8 mouse cellular contexts compared by ENCODE assay signal in the genomic region with DNA sequence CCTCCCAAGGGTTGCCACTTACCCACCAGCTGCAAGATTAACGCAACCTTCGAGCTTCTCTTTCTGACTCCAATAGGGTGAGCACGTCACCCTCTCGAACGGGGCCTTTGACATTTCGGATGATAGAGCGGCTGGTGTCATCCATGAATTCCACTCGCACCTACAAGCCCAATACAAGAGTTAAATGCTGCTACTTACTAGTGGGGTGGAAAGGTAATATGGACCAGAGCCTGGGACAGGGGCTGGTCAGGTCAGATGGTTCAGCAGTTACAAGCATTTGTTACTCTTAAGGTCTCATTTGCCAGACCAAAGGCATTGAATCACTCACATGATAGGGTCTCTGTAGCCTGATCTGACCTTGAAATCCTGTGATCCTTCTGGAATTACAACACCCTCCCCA. TPM values are rescaled to one million over a fixed set of nuclear protein-coding genes. Genes with fewer than 3 reads are reported as not detected.
A peak's percentile ranks its signal among the peaks of the same experiment; 100 is the strongest.
DNase-seq lines count a peak whose midpoint lies in the region; ATAC-seq and TF ChIP-seq lines count a peak whose summit lies in the region.
"Not testable (repeated sequence)": the region's sequence is repeated elsewhere in the genome, so short reads cannot be mapped to it uniquely, and the experiment has no call there.

No protein-coding gene starts in this region.

- H3K9me3 ChIP-seq in ES-Bruce4 (replicated peaks; ENCODE audit: control insufficient read depth, insufficient read depth, low read length, poor library complexity, severe bottlenecking); embryonic facial prominence, embryonic 12.5 days; forebrain, postnatal 0 days (ENCODE audit: low read length); hindbrain, embryonic 11.5 days (ENCODE audit: control insufficient read depth, low read length); kidney, embryonic 16.5 days (ENCODE audit: low read length); liver, embryonic 13.5 days (replicated peaks); midbrain, embryonic 11.5 days (ENCODE audit: control insufficient read depth, low read length): not testable (repeated sequence)

- peak overlapping the region; percentile 90 for H3K9ac ChIP-seq in ES-Bruce4 (ENCODE audit: low read depth, poor library complexity, severe bottlenecking)
- H3K9ac ChIP-seq in embryonic facial prominence, embryonic 12.5 days: peak overlapping the region; percentile 88
- peak overlapping the region; percentile 87 for H3K9ac ChIP-seq in forebrain, postnatal 0 days
- H3K9ac ChIP-seq in hindbrain, embryonic 11.5 days (ENCODE audit: low read depth, low read length): peak overlapping the region; percentile 84
- H3K9ac ChIP-seq in kidney, embryonic 16.5 days (replicated peaks; ENCODE audit: low read length): peak overlapping the region; percentile 90
- H3K9ac ChIP-seq in liver, embryonic 13.5 days: peak overlapping the region; percentile 89
- H3K9ac ChIP-seq in midbrain, embryonic 11.5 days (ENCODE audit: low read length): peak overlapping the region; percentile 86

- H3K4me3 ChIP-seq in ES-Bruce4 (ENCODE audit: low read depth, low read length): peak overlapping the region; percentile 78
- H3K4me3 ChIP-seq in embryonic facial prominence, embryonic 12.5 days: peak overlapping the region; percentile 80
- H3K4me3 ChIP-seq in forebrain, postnatal 0 days (ENCODE audit: low read depth, low read length): peak overlapping the region; percentile 82
- H3K4me3 ChIP-seq in hindbrain, embryonic 11.5 days (ENCODE audit: low read depth, low read length): peak overlapping the region; percentile 80
- H3K4me3 ChIP-seq in kidney, embryonic 16.5 days (ENCODE audit: low read length): peak overlapping the region; percentile 88
- peak overlapping the region; percentile 86 for H3K4me3 ChIP-seq in liver, embryonic 13.5 days (replicated peaks)
- peak overlapping the region; percentile 79 for H3K4me3 ChIP-seq in midbrain, embryonic 11.5 days (ENCODE audit: low read depth, low read length)
- 0 out of 2 replicates have a peak overlapping the region, but pooled peaks have one; percentile 72 for H3K4me3 ChIP-seq in olfactory bulb, adult 2 months (ENCODE audit: insufficient read depth, low read depth, low read length)

- not testable (repeated sequence) for TF ChIP-seq POLR2A in ES-Bruce4 (IDR thresholded peaks at IDR 0.05; ENCODE audit: insufficient read depth, low read length); olfactory bulb, adult 2 months (IDR thresholded peaks at IDR 0.05; ENCODE audit: insufficient read depth, low read depth, low read length)

- peaks cover 59% of the 10 kb centered on the region for H3K36me3 ChIP-seq in ES-Bruce4 (ENCODE audit: control insufficient read depth, insufficient read depth, low read length, poor library complexity, severe bottlenecking)
- H3K36me3 ChIP-seq in embryonic facial prominence, embryonic 12.5 days: peaks cover 60% of the 10 kb centered on the region
- peaks cover 37% of the 10 kb centered on the region for H3K36me3 ChIP-seq in forebrain, postnatal 0 days (ENCODE audit: insufficient read depth)
- H3K36me3 ChIP-seq in hindbrain, embryonic 11.5 days (ENCODE audit: control insufficient read depth, insufficient read depth, low read length): not testable (repeated sequence)
- peaks cover 44% of the 10 kb centered on the region for H3K36me3 ChIP-seq in kidney, embryonic 16.5 days (ENCODE audit: insufficient read depth, low read length)
- H3K36me3 ChIP-seq in liver, embryonic 13.5 days: peaks cover 57% of the 10 kb centered on the region
- H3K36me3 ChIP-seq in midbrain, embryonic 11.5 days (ENCODE audit: control insufficient read depth, insufficient read depth, low read length): peaks cover 28% of the 10 kb centered on the region; the same call in 1 of the 2 replicates

- peak overlapping the region; percentile 95 for H3K4me2 ChIP-seq in embryonic facial prominence, embryonic 12.5 days (replicated peaks)
- H3K4me2 ChIP-seq in forebrain, postnatal 0 days (ENCODE audit: low read depth): peak overlapping the region; percentile 66
- H3K4me2 ChIP-seq in hindbrain, embryonic 11.5 days (replicated peaks; ENCODE audit: low read depth, low read length): peak overlapping the region; percentile 96
- H3K4me2 ChIP-seq in kidney, embryonic 16.5 days (replicated peaks; ENCODE audit: low read depth, low read length): peak overlapping the region; percentile 89
- H3K4me2 ChIP-seq in liver, embryonic 13.5 days: peak overlapping the region; percentile 82
- H3K4me2 ChIP-seq in midbrain, embryonic 11.5 days: peak overlapping the region; percentile 62

- not testable (repeated sequence) for TF ChIP-seq EP300 in ES-Bruce4 (IDR thresholded peaks at IDR 0.05; ENCODE audit: insufficient read depth, low read depth, low read length)

- ATAC-seq in embryonic facial prominence, embryonic 12.5 days (ENCODE audit: insufficient number of reproducible peaks, insufficient read depth, low FRiP score, low TSS enrichment); forebrain, postnatal 0 days; hindbrain, embryonic 11.5 days (ENCODE audit: low FRiP score); kidney, embryonic 16.5 days (ENCODE audit: low FRiP score, low TSS enrichment); liver, embryonic 13.5 days (ENCODE audit: low read depth); midbrain, embryonic 11.5 days (ENCODE audit: low FRiP score): not testable (repeated sequence)

- WGBS in embryonic facial prominence, embryonic 12.5 days: 84% methylated on average over 8 of the region's 8 CpGs
- 80% methylated on average over 8 of the region's 8 CpGs for WGBS in forebrain, postnatal 0 days
- 85% methylated on average over 8 of the region's 8 CpGs for WGBS in hindbrain, embryonic 11.5 days
- WGBS in kidney, embryonic 16.5 days: 74% methylated on average over 8 of the region's 8 CpGs
- WGBS in liver, embryonic 13.5 days (ENCODE audit: insufficient replicate concordance): 45% methylated on average over 8 of the region's 8 CpGs
- 86% methylated on average over 8 of the region's 8 CpGs for WGBS in midbrain, embryonic 11.5 days
- WGBS in olfactory bulb, adult 2 months: 69% methylated on average over 8 of the region's 8 CpGs

- not testable (repeated sequence) for H3K27me3 ChIP-seq in ES-Bruce4 (ENCODE audit: control insufficient read depth, insufficient read depth, low read length, poor library complexity, severe bottlenecking); embryonic facial prominence, embryonic 12.5 days; forebrain, postnatal 0 days (ENCODE audit: insufficient read depth, low read length); hindbrain, embryonic 11.5 days (ENCODE audit: control insufficient read depth, insufficient read depth, low read length); kidney, embryonic 16.5 days (ENCODE audit: insufficient read depth, low read length); liver, embryonic 13.5 days; midbrain, embryonic 11.5 days (ENCODE audit: control insufficient read depth, insufficient read depth, low read length)

- not testable (repeated sequence) for H3K4me1 ChIP-seq in ES-Bruce4 (ENCODE audit: control insufficient read depth, insufficient read depth, low read length); hindbrain, embryonic 11.5 days (replicated peaks; ENCODE audit: control insufficient read depth, insufficient read depth, low read length)
- peaks cover 27% of the 10 kb centered on the region for H3K4me1 ChIP-seq in embryonic facial prominence, embryonic 12.5 days
- H3K4me1 ChIP-seq in forebrain, postnatal 0 days (ENCODE audit: insufficient read depth): peaks cover 13% of the 10 kb centered on the region
- H3K4me1 ChIP-seq in kidney, embryonic 16.5 days (ENCODE audit: insufficient read depth, low read length): peaks cover 35% of the 10 kb centered on the region
- H3K4me1 ChIP-seq in liver, embryonic 13.5 days (replicated peaks): peaks cover 83% of the 10 kb centered on the region
- peaks cover 19% of the 10 kb centered on the region for H3K4me1 ChIP-seq in midbrain, embryonic 11.5 days (ENCODE audit: control insufficient read depth, insufficient read depth, low read length)
- peaks cover 12% of the 10 kb centered on the region for H3K4me1 ChIP-seq in olfactory bulb, adult 2 months (ENCODE audit: control insufficient read depth, insufficient read depth, low read length)

- TF ChIP-seq CTCF in ES-Bruce4 (IDR thresholded peaks at IDR 0.05; ENCODE audit: low read depth, low read length); forebrain, postnatal 0 days (IDR thresholded peaks at IDR 0.05; ENCODE audit: low read depth); olfactory bulb, adult 2 months (IDR thresholded peaks at IDR 0.05; ENCODE audit: insufficient read depth, low read depth, low read length): not testable (repeated sequence)

- DNase-seq in forebrain, postnatal 0 days; hindbrain, embryonic 11.5 days (ENCODE audit: low spot score); liver, embryonic 13.5 days; midbrain, embryonic 11.5 days (ENCODE audit: low spot score, missing footprints): not testable (repeated sequence)

- peak overlapping the region; percentile 21 for H3K27ac ChIP-seq in ES-Bruce4 (ENCODE audit: insufficient read depth, low read length)
- peak overlapping the region; percentile 57; the same call in 1 of the 2 replicates for H3K27ac ChIP-seq in embryonic facial prominence, embryonic 12.5 days
- H3K27ac ChIP-seq in forebrain, postnatal 0 days (ENCODE audit: low read depth, low read length); hindbrain, embryonic 11.5 days (ENCODE audit: low read depth, low read length); midbrain, embryonic 11.5 days (ENCODE audit: low read depth, low read length); olfactory bulb, adult 2 months (ENCODE audit: insufficient read depth, low read depth, low read length): not testable (repeated sequence)
- peak overlapping the region; percentile 31; the same call in 1 of the 2 replicates for H3K27ac ChIP-seq in kidney, embryonic 16.5 days (ENCODE audit: low read length)
- peak overlapping the region; percentile 74 for H3K27ac ChIP-seq in liver, embryonic 13.5 days

RNA-seq across cellular contexts. Expression of gene Rps28, which starts 1.2 kb away (rescaled TPM):
- 3,700 and 3,844 TPM in 2 replicates for polyA plus RNA-seq in ES-Bruce4 (2011; ENCODE audit: insufficient read depth, insufficient read length, low read depth, missing spikeins)
- 875 and 894 TPM in 2 replicates for polyA plus RNA-seq in embryonic facial prominence, embryonic 12.5 days (2016; fragmentation: Nextera tagmentation; extraction: Ambion mirVana)
- total RNA-seq in forebrain, postnatal 0 days (2014; rRNA removed): 589 and 1,055 TPM in 2 replicates
- polyA plus RNA-seq in forebrain, postnatal 0 days (2015; fragmentation: Nextera tagmentation; extraction: Ambion mirVana): 603 and 823 TPM in 2 replicates
- polyA plus RNA-seq in hindbrain, embryonic 11.5 days (2014; fragmentation: Nextera tagmentation; extraction: Ambion mirVana): 706 and 742 TPM in 2 replicates
- 796 and 818 TPM in 2 replicates for polyA plus RNA-seq in kidney, embryonic 16.5 days (2015; fragmentation: Nextera tagmentation; extraction: Ambion mirVana)
- polyA plus RNA-seq in liver, embryonic 13.5 days (2015; fragmentation: Nextera tagmentation; extraction: Ambion mirVana): 614 and 696 TPM in 2 replicates
- polyA plus RNA-seq in midbrain, embryonic 11.5 days (2014; fragmentation: Nextera tagmentation; extraction: Ambion mirVana): 748 and 845 TPM in 2 replicates
- not detected in 2 replicates for polyA plus RNA-seq in olfactory bulb, adult 2 months (2012; ENCODE audit: insufficient read depth, insufficient read length, low replicate concordance, missing spikeins)

RNA-seq across cellular contexts. Expression of gene Ndufa7, which starts 1.2 kb away (rescaled TPM):
- polyA plus RNA-seq in ES-Bruce4 (2011; ENCODE audit: insufficient read depth, insufficient read length, low read depth, missing spikeins): 406 and 464 TPM in 2 replicates
- 421 and 479 TPM in 2 replicates for polyA plus RNA-seq in embryonic facial prominence, embryonic 12.5 days (2016; fragmentation: Nextera tagmentation; extraction: Ambion mirVana)
- 258 and 291 TPM in 2 replicates for total RNA-seq in forebrain, postnatal 0 days (2014; rRNA removed)
- polyA plus RNA-seq in forebrain, postnatal 0 days (2015; fragmentation: Nextera tagmentation; extraction: Ambion mirVana): 529 and 626 TPM in 2 replicates
- 445 and 467 TPM in 2 replicates for polyA plus RNA-seq in hindbrain, embryonic 11.5 days (2014; fragmentation: Nextera tagmentation; extraction: Ambion mirVana)
- polyA plus RNA-seq in kidney, embryonic 16.5 days (2015; fragmentation: Nextera tagmentation; extraction: Ambion mirVana): 480 and 498 TPM in 2 replicates
- polyA plus RNA-seq in liver, embryonic 13.5 days (2015; fragmentation: Nextera tagmentation; extraction: Ambion mirVana): 250 and 284 TPM in 2 replicates
- polyA plus RNA-seq in midbrain, embryonic 11.5 days (2014; fragmentation: Nextera tagmentation; extraction: Ambion mirVana): 408 and 456 TPM in 2 replicates
- polyA plus RNA-seq in olfactory bulb, adult 2 months (2012; ENCODE audit: insufficient read depth, insufficient read length, low replicate concordance, missing spikeins): 751 TPM in 1 of 2 replicates, not detected in the other

RNA-seq across cellular contexts. Expression of gene Kank3, which starts 12.9 kb away (rescaled TPM):
- polyA plus RNA-seq in ES-Bruce4 (2011; ENCODE audit: insufficient read depth, insufficient read length, low read depth, missing spikeins): 40.0 and 44.7 TPM in 2 replicates
- polyA plus RNA-seq in embryonic facial prominence, embryonic 12.5 days (2016; fragmentation: Nextera tagmentation; extraction: Ambion mirVana): 32.4 and 35.4 TPM in 2 replicates
- total RNA-seq in forebrain, postnatal 0 days (2014; rRNA removed): 36.5 and 42.7 TPM in 2 replicates
- polyA plus RNA-seq in forebrain, postnatal 0 days (2015; fragmentation: Nextera tagmentation; extraction: Ambion mirVana): 35.8 and 43.4 TPM in 2 replicates
- 22.7 and 30.1 TPM in 2 replicates for polyA plus RNA-seq in hindbrain, embryonic 11.5 days (2014; fragmentation: Nextera tagmentation; extraction: Ambion mirVana)
- 65.0 and 73.5 TPM in 2 replicates for polyA plus RNA-seq in kidney, embryonic 16.5 days (2015; fragmentation: Nextera tagmentation; extraction: Ambion mirVana)
- polyA plus RNA-seq in liver, embryonic 13.5 days (2015; fragmentation: Nextera tagmentation; extraction: Ambion mirVana): 8.1 and 8.9 TPM in 2 replicates
- 18.3 and 23.9 TPM in 2 replicates for polyA plus RNA-seq in midbrain, embryonic 11.5 days (2014; fragmentation: Nextera tagmentation; extraction: Ambion mirVana)
- not detected in 2 replicates for polyA plus RNA-seq in olfactory bulb, adult 2 months (2012; ENCODE audit: insufficient read depth, insufficient read length, low replicate concordance, missing spikeins)

RNA-seq across cellular contexts. Expression of gene Cd320, which starts 19.7 kb away (rescaled TPM):
- 30.6 and 35.7 TPM in 2 replicates for polyA plus RNA-seq in ES-Bruce4 (2011; ENCODE audit: insufficient read depth, insufficient read length, low read depth, missing spikeins)
- polyA plus RNA-seq in embryonic facial prominence, embryonic 12.5 days (2016; fragmentation: Nextera tagmentation; extraction: Ambion mirVana): 70.4 and 74.3 TPM in 2 replicates
- total RNA-seq in forebrain, postnatal 0 days (2014; rRNA removed): 17.2 and 27.5 TPM in 2 replicates
- polyA plus RNA-seq in forebrain, postnatal 0 days (2015; fragmentation: Nextera tagmentation; extraction: Ambion mirVana): 50.3 and 53.6 TPM in 2 replicates
- polyA plus RNA-seq in hindbrain, embryonic 11.5 days (2014; fragmentation: Nextera tagmentation; extraction: Ambion mirVana): 73.7 and 76.1 TPM in 2 replicates
- 120 and 122 TPM in 2 replicates for polyA plus RNA-seq in kidney, embryonic 16.5 days (2015; fragmentation: Nextera tagmentation; extraction: Ambion mirVana)
- polyA plus RNA-seq in liver, embryonic 13.5 days (2015; fragmentation: Nextera tagmentation; extraction: Ambion mirVana): 19.9 and 22.0 TPM in 2 replicates
- 67.5 and 70.5 TPM in 2 replicates for polyA plus RNA-seq in midbrain, embryonic 11.5 days (2014; fragmentation: Nextera tagmentation; extraction: Ambion mirVana)
- not detected in 2 replicates for polyA plus RNA-seq in olfactory bulb, adult 2 months (2012; ENCODE audit: insufficient read depth, insufficient read length, low replicate concordance, missing spikeins)

RNA-seq across cellular contexts. Expression of gene Angptl4, which starts 41.5 kb away (rescaled TPM):
- 3.6 and 3.9 TPM in 2 replicates for polyA plus RNA-seq in ES-Bruce4 (2011; ENCODE audit: insufficient read depth, insufficient read length, low read depth, missing spikeins)
- 44.2 and 45.6 TPM in 2 replicates for polyA plus RNA-seq in embryonic facial prominence, embryonic 12.5 days (2016; fragmentation: Nextera tagmentation; extraction: Ambion mirVana)
- 13.2 and 17.2 TPM in 2 replicates for total RNA-seq in forebrain, postnatal 0 days (2014; rRNA removed)
- polyA plus RNA-seq in forebrain, postnatal 0 days (2015; fragmentation: Nextera tagmentation; extraction: Ambion mirVana): 24.4 and 25.2 TPM in 2 replicates
- polyA plus RNA-seq in hindbrain, embryonic 11.5 days (2014; fragmentation: Nextera tagmentation; extraction: Ambion mirVana): 22.0 and 22.5 TPM in 2 replicates
- 28.4 and 29.5 TPM in 2 replicates for polyA plus RNA-seq in kidney, embryonic 16.5 days (2015; fragmentation: Nextera tagmentation; extraction: Ambion mirVana)
- polyA plus RNA-seq in liver, embryonic 13.5 days (2015; fragmentation: Nextera tagmentation; extraction: Ambion mirVana): 18.9 and 20.2 TPM in 2 replicates
- polyA plus RNA-seq in midbrain, embryonic 11.5 days (2014; fragmentation: Nextera tagmentation; extraction: Ambion mirVana): 20.6 and 21.4 TPM in 2 replicates
- polyA plus RNA-seq in olfactory bulb, adult 2 months (2012; ENCODE audit: insufficient read depth, insufficient read length, low replicate concordance, missing spikeins): not detected in 2 replicates
